Mouse (Mus musculus): ENCODE measurements around the gene Hoxa10. TPM values are rescaled to one million over a fixed set of nuclear protein-coding genes. Genes with fewer than 3 reads are reported as not detected.

The Hoxa10 gene
- total RNA-seq, 2 experiments from 2014 or later, result not detected

- DNase-seq, result peak; percentile 88 to 92
- intact Hi-C loops (cut with DNase I), result loop anchor here (2.0 to 5.0 kb wide), 3 partner anchors 349 to 1039 kb away; no protein-coding TSS in a partner anchor
These were observed 19.2 kb downstream of the Hoxa10 start, which contains the start of gene Hoxa7 for GRCm38 (mm10) chr6:52221337-52221992. Gene Hoxa7, minus strand, starts transcription at chr6:52221854.

- no peak for DNase-seq
- intact Hi-C loops (cut with DNase I), result loop anchor here (2.0 to 5.0 kb wide), 3 partner anchors 349 to 1039 kb away; no protein-coding TSS in a partner anchor
These were observed 19.8 kb downstream of the Hoxa10 start for GRCm38 (mm10) chr6:52220865-52221310.

- DNase-seq, result peak in 1 of 2 experiments; percentile 37
- intact Hi-C loops (cut with DNase I), result loop anchor here (2.0 to 5.0 kb wide), 3 partner anchors 348 to 1038 kb away; no protein-coding TSS in a partner anchor
These were observed 20.4 kb downstream of the Hoxa10 start for GRCm38 (mm10) chr6:52220003-52220864.

GRCm38 (mm10) chr6:52219234-52219942 lies 21.3 kb downstream of the Hoxa10 start:
- DNase-seq, result peak in 1 of 2 experiments; percentile 29
- intact Hi-C loops (cut with DNase I), result no loop called here

GRCm38 (mm10) chr6:52218643-52219215 lies 21.9 kb downstream of the Hoxa10 start:
- peak in 1 of 2 experiments; percentile 40 for DNase-seq
- intact Hi-C loops (cut with DNase I), result no loop called here

- peak in 1 of 2 experiments; percentile 33 for DNase-seq
- intact Hi-C loops (cut with DNase I), result no loop called here
These were observed 22.6 kb downstream of the Hoxa10 start for GRCm38 (mm10) chr6:52217895-52218642.

GRCm38 (mm10) chr6:52217459-52217768 lies 23.2 kb downstream of the Hoxa10 start:
- peak in 1 of 2 experiments; percentile 43 for DNase-seq
- intact Hi-C loops (cut with DNase I), result no loop called here

GRCm38 (mm10) chr6:52216691-52217458 lies 23.8 kb downstream of the Hoxa10 start:
- DNase-seq, result peak in 1 of 2 experiments; percentile 30
- intact Hi-C loops (cut with DNase I), result no loop called here

- intact Hi-C loops (cut with DNase I), result no loop called here
- no peak for DNase-seq
These were observed 24.7 kb downstream of the Hoxa10 start for GRCm38 (mm10) chr6:52215771-52216535.

- intact Hi-C loops (cut with DNase I), result no loop called here
- DNase-seq, result no peak
These were observed 25.6 kb downstream of the Hoxa10 start for GRCm38 (mm10) chr6:52215070-52215469.

GRCm38 (mm10) chr6:52214271-52214670 lies 26.4 kb downstream of the Hoxa10 start:
- intact Hi-C loops (cut with DNase I), result no loop called here

GRCm38 (mm10) chr6:52213119-52213986 lies 27.3 kb downstream of the Hoxa10 start, which contains the start of the genes Hoxa3 and Gm28308:
Gene Hoxa3, minus strand, starts transcription at chr6:52213336.
Gene Gm28308, minus strand, starts transcription at chr6:52213339.
- intact Hi-C loops (cut with DNase I), result no loop called here
- DNase-seq, result peak in 1 of 2 experiments; percentile 47

More at GRCm38 (mm10) chr6:52214271-52214670, 26.4 kb downstream of the Hoxa10 start:
- no peak for DNase-seq

GRCm38 (mm10) chr6:52212556-52213118 lies 28.0 kb downstream of the Hoxa10 start:
- intact Hi-C loops (cut with DNase I), result no loop called here
- DNase-seq, result no peak

- intact Hi-C loops (cut with DNase I), result no loop called here
- DNase-seq, result no peak
These were observed 28.7 kb downstream of the Hoxa10 start for GRCm38 (mm10) chr6:52211961-52212360.

- intact Hi-C loops (cut with DNase I), result no loop called here
- peak; percentile 76 to 80 for DNase-seq
These were observed 29.3 kb downstream of the Hoxa10 start for GRCm38 (mm10) chr6:52211170-52211935.

GRCm38 (mm10) chr6:52209685-52210046 lies 31.0 kb downstream of the Hoxa10 start:
- no peak for DNase-seq
- intact Hi-C loops (cut with DNase I), result no loop called here

All from heart, postnatal 10 days (tissue).